Mouse (Mus musculus): ENCODE data around the gene Klkb1.

The Klkb1 gene

GRCm38 (mm10) chr8:45268485-45268884 lies 26.2 kb downstream of the Klkb1 start:
- in situ Hi-C loops (cut with MboI, MseI) = no loop called here

- in situ Hi-C loops (cut with MboI, MseI) = no loop called here
Observed at GRCm38 (mm10) chr8:45267611-45268391, 26.9 kb downstream of the Klkb1 start.

- in situ Hi-C loops (cut with MboI, MseI) = no loop called here
Observed at GRCm38 (mm10) chr8:45266993-45267392, 27.7 kb downstream of the Klkb1 start.

GRCm38 (mm10) chr8:45264918-45265317 lies 29.7 kb downstream of the Klkb1 start:
- in situ Hi-C loops (cut with MboI, MseI) = no loop called here

GRCm38 (mm10) chr8:45262851-45263250 lies 31.8 kb downstream of the Klkb1 start:
- in situ Hi-C loops (cut with MboI, MseI) = no loop called here

- in situ Hi-C loops (cut with MboI, MseI) = no loop called here
Observed at GRCm38 (mm10) chr8:45261920-45262319, 32.7 kb downstream of the Klkb1 start, which contains the start of gene F11. Gene F11 (minus strand): TSS chr8:45262031.

GRCm38 (mm10) chr8:45258421-45258820 lies 36.2 kb downstream of the Klkb1 start:
- in situ Hi-C loops (cut with MboI, MseI) = no loop called here

- in situ Hi-C loops (cut with MboI, MseI) = no loop called here
Observed at GRCm38 (mm10) chr8:45255040-45255439, 39.6 kb downstream of the Klkb1 start.

- in situ Hi-C loops (cut with MboI, MseI) = no loop called here
Observed at GRCm38 (mm10) chr8:45254194-45254842, 40.3 kb downstream of the Klkb1 start.

- in situ Hi-C loops (cut with MboI, MseI) = no loop called here
Observed at GRCm38 (mm10) chr8:45253586-45253985, 41.1 kb downstream of the Klkb1 start.

- in situ Hi-C loops (cut with MboI, MseI) = no loop called here
Observed at GRCm38 (mm10) chr8:45253111-45253510, 41.5 kb downstream of the Klkb1 start.

GRCm38 (mm10) chr8:45246307-45246706 lies 48.4 kb downstream of the Klkb1 start:
- in situ Hi-C loops (cut with MboI, MseI) = no loop called here

GRCm38 (mm10) chr8:45239363-45239762 lies 55.3 kb downstream of the Klkb1 start:
- in situ Hi-C loops (cut with MboI, MseI) = loop anchor here (10.0 kb wide), 2 partner anchors 185 to 405 kb away; no protein-coding TSS in a partner anchor

GRCm38 (mm10) chr8:45238282-45238681 lies 56.4 kb downstream of the Klkb1 start:
- in situ Hi-C loops (cut with MboI, MseI) = loop anchor here (10.0 kb wide), 2 partner anchors 183 to 403 kb away; no protein-coding TSS in a partner anchor

- in situ Hi-C loops (cut with MboI, MseI) = loop anchor here (10.0 kb wide), 2 partner anchors 182 to 402 kb away; no protein-coding TSS in a partner anchor
Observed at GRCm38 (mm10) chr8:45236164-45236912, 58.3 kb downstream of the Klkb1 start.

- in situ Hi-C loops (cut with MboI, MseI) = loop anchor here (10.0 kb wide), 2 partner anchors 180 to 400 kb away; no protein-coding TSS in a partner anchor
Observed at GRCm38 (mm10) chr8:45235228-45235627, 59.4 kb downstream of the Klkb1 start.

- in situ Hi-C loops (cut with MboI, MseI) = loop anchor here (10.0 kb wide), 2 partner anchors 178 to 398 kb away; no protein-coding TSS in a partner anchor
Observed at GRCm38 (mm10) chr8:45233256-45233655, 61.4 kb downstream of the Klkb1 start.

Measured in T-helper 17 cell (primary cell).